In genomic region chr13:70866971-70867625, GRCm38 (mm10) we compare ENCODE assay signal across 17 mouse cellular contexts. TPM values are rescaled to one million over a fixed set of nuclear protein-coding genes. Genes with fewer than 3 reads are reported as not detected.
DNase-seq lines count a peak whose midpoint lies in the region; ATAC-seq and TF ChIP-seq lines count a peak whose summit lies in the region.
"Had no signal": no experiment of that assay in that cellular context is flagged by ENCODE, and none has a peak within 500 bp of the region (broad histone marks: within the 10 kb centered on the region; RNA-seq: fewer than 3 reads in every experiment).

No protein-coding gene starts in this region.

- no peak for TF ChIP-seq EP300 in lung, postnatal 0 days (IDR thresholded peaks at IDR 0.05)
- no peak for TF ChIP-seq EP300 in liver, embryonic 14.5 days (IDR thresholded peaks at IDR 0.05; ENCODE audit: low read depth)

- no peak overlapping the region for H3K27ac ChIP-seq in lung, postnatal 0 days (ENCODE audit: low read length)
- H3K27ac ChIP-seq in kidney, postnatal 0 days = peak overlapping the region; percentile 64; the same call in 1 of the 2 replicates
- no peak overlapping the region for H3K27ac ChIP-seq in liver, embryonic 14.5 days
- no peak overlapping the region for H3K27ac ChIP-seq in midbrain, embryonic 16.5 days (ENCODE audit: low read length)
- H3K27ac ChIP-seq: embryonic facial prominence, embryonic 13.5 days; hindbrain, embryonic 15.5 days; limb, embryonic 12.5 days; neural tube, embryonic 13.5 days had no signal

- WGBS in lung, postnatal 0 days = 82% methylated on average over 11 of the region's 11 CpGs
- WGBS in kidney, postnatal 0 days = 71% methylated on average over 11 of the region's 11 CpGs
- 63% methylated on average over 11 of the region's 11 CpGs for WGBS in liver, embryonic 14.5 days (ENCODE audit: insufficient replicate concordance)
- 94% methylated on average over 11 of the region's 11 CpGs for WGBS in midbrain, embryonic 16.5 days

- H3K27me3 ChIP-seq in lung, postnatal 0 days (replicated peaks; ENCODE audit: insufficient read depth, low read length) = no peaks in the 10 kb centered on the region
- no peaks in the 10 kb centered on the region for H3K27me3 ChIP-seq in kidney, postnatal 0 days (ENCODE audit: insufficient read depth, low read length)
- no peaks in the 10 kb centered on the region for H3K27me3 ChIP-seq in liver, embryonic 14.5 days (ENCODE audit: control insufficient read depth, insufficient read depth, low read length)
- no peaks in the 10 kb centered on the region for H3K27me3 ChIP-seq in midbrain, embryonic 16.5 days (ENCODE audit: control insufficient read depth, insufficient read depth, low read depth, low read length)
- H3K27me3 ChIP-seq: embryonic facial prominence, embryonic 13.5 days; hindbrain, embryonic 15.5 days; limb, embryonic 12.5 days; megakaryocyte, embryonic 14.5 days; neural tube, embryonic 13.5 days had no signal

- peak; percentile 62 for ATAC-seq in lung, postnatal 0 days
- peak; percentile 94 for ATAC-seq in kidney, postnatal 0 days (replicated peaks; ENCODE audit: low FRiP score, low read depth)
- peak; percentile 68 for ATAC-seq in liver, embryonic 14.5 days (ENCODE audit: insufficient read depth)
- ATAC-seq in midbrain, embryonic 16.5 days = no peak

- no peaks in the 10 kb centered on the region for H3K4me1 ChIP-seq in lung, postnatal 0 days (ENCODE audit: insufficient read depth, low read depth, low read length)
- no peaks in the 10 kb centered on the region for H3K4me1 ChIP-seq in kidney, postnatal 0 days (replicated peaks; ENCODE audit: insufficient read depth, low read length)
- H3K4me1 ChIP-seq in liver, embryonic 14.5 days (replicated peaks; ENCODE audit: control insufficient read depth in 2 of 2, insufficient read depth in 2 of 2, low read length in 1 of 2) = peaks cover 0 to 2% of the 10 kb centered on the region in 2 experiments; a peak in 1 of 4 replicates
- H3K4me1 ChIP-seq in midbrain, embryonic 16.5 days (ENCODE audit: control insufficient read depth, insufficient read depth, low read length) = no peaks in the 10 kb centered on the region
- H3K4me1 ChIP-seq: megakaryocyte, embryonic 14.5 days had no signal

- H3K4me2 ChIP-seq in lung, postnatal 0 days (replicated peaks; ENCODE audit: low read depth, low read length) = no peak overlapping the region
- H3K4me2 ChIP-seq in kidney, postnatal 0 days (ENCODE audit: low read length) = no peak overlapping the region
- no peak overlapping the region for H3K4me2 ChIP-seq in liver, embryonic 14.5 days (ENCODE audit: low read depth)
- H3K4me2 ChIP-seq in midbrain, embryonic 16.5 days (ENCODE audit: low read length) = no peak overlapping the region
- H3K4me2 ChIP-seq: embryonic facial prominence, embryonic 13.5 days; hindbrain, embryonic 15.5 days; limb, embryonic 12.5 days; neural tube, embryonic 13.5 days had no signal

- no peak for TF ChIP-seq CTCF in lung, postnatal 0 days (IDR thresholded peaks at IDR 0.05)
- TF ChIP-seq CTCF in kidney, postnatal 0 days (IDR thresholded peaks at IDR 0.05; ENCODE audit: low read depth) = no peak
- TF ChIP-seq CTCF in liver, embryonic 14.5 days (IDR thresholded peaks at IDR 0.05; ENCODE audit: low read depth) = no peak

- no peak overlapping the region for H3K9ac ChIP-seq in lung, postnatal 0 days (replicated peaks; ENCODE audit: low read depth)
- H3K9ac ChIP-seq in kidney, postnatal 0 days (ENCODE audit: low read depth, low read length) = no peak overlapping the region
- H3K9ac ChIP-seq in liver, embryonic 14.5 days (replicated peaks) = no peak overlapping the region
- no peak overlapping the region for H3K9ac ChIP-seq in midbrain, embryonic 16.5 days (ENCODE audit: low read depth, low read length)
- H3K9ac ChIP-seq: embryonic facial prominence, embryonic 13.5 days; hindbrain, embryonic 15.5 days; limb, embryonic 12.5 days; neural tube, embryonic 13.5 days had no signal

- no peak overlapping the region for H3K4me3 ChIP-seq in lung, postnatal 0 days (ENCODE audit: low read depth, low read length)
- H3K4me3 ChIP-seq in kidney, postnatal 0 days (replicated peaks; ENCODE audit: low read depth, low read length) = no peak overlapping the region
- H3K4me3 ChIP-seq in liver, embryonic 14.5 days (ENCODE audit: insufficient read depth in 1 of 2, low read depth in 2 of 2, low read length in 2 of 2) = no peak overlapping the region
- H3K4me3 ChIP-seq in midbrain, embryonic 16.5 days (ENCODE audit: low read depth, low read length) = no peak overlapping the region
- H3K4me3 ChIP-seq: embryonic facial prominence, embryonic 13.5 days; hindbrain, embryonic 15.5 days; limb, embryonic 12.5 days; megakaryocyte, embryonic 14.5 days; neural tube, embryonic 13.5 days had no signal

- no peaks in the 10 kb centered on the region for H3K36me3 ChIP-seq in lung, postnatal 0 days (ENCODE audit: insufficient read depth, low read length)
- H3K36me3 ChIP-seq in kidney, postnatal 0 days (ENCODE audit: insufficient read depth, low read length) = no peaks in the 10 kb centered on the region
- H3K36me3 ChIP-seq in liver, embryonic 14.5 days (replicated peaks; ENCODE audit: control insufficient read depth, insufficient read depth, low read depth) = no peaks in the 10 kb centered on the region
- H3K36me3 ChIP-seq in midbrain, embryonic 16.5 days (ENCODE audit: control insufficient read depth, insufficient read depth, low read length) = no peaks in the 10 kb centered on the region
- H3K36me3 ChIP-seq: embryonic facial prominence, embryonic 13.5 days; hindbrain, embryonic 15.5 days; limb, embryonic 12.5 days; neural tube, embryonic 13.5 days had no signal

- no peaks in the 10 kb centered on the region for H3K9me3 ChIP-seq in lung, postnatal 0 days (ENCODE audit: low read length)
- no peaks in the 10 kb centered on the region for H3K9me3 ChIP-seq in kidney, postnatal 0 days (replicated peaks; ENCODE audit: low read length)
- H3K9me3 ChIP-seq in liver, embryonic 14.5 days (ENCODE audit: control insufficient read depth, low read length) = no peaks in the 10 kb centered on the region
- H3K9me3 ChIP-seq in midbrain, embryonic 16.5 days (replicated peaks; ENCODE audit: control insufficient read depth, low read length, poor library complexity, severe bottlenecking) = no peaks in the 10 kb centered on the region
- H3K9me3 ChIP-seq: embryonic facial prominence, embryonic 13.5 days; hindbrain, embryonic 15.5 days; limb, embryonic 12.5 days; neural tube, embryonic 13.5 days had no signal

- DNase-seq in lung, postnatal 0 days (ENCODE audit: low spot score) = peak; percentile 38
- DNase-seq in lung, adult 18-20 months = no peak
- peak; percentile 48 for DNase-seq in kidney, postnatal 0 days (ENCODE audit: low spot score)
- DNase-seq in liver, embryonic 14.5 days (ENCODE audit: low read depth in 3 of 3, low spot score in 3 of 3) = peak; percentile 11 to 23 (median 17)
- DNase-seq in adrenal gland, postnatal 4 days (ENCODE audit: low spot score in 2 of 2) = no peak
- no peak for DNase-seq in layer of hippocampus, adult 9-11 months
- no peak for DNase-seq in layer of hippocampus, adult 18-20 months (ENCODE audit: low spot score in 2 of 2)
- DNase-seq: cerebellum, adult 11 months; heart, adult 18-20 months; heart, postnatal 10 days had no signal

RNA-seq across cellular contexts. Expression of gene Adamts16, which starts 25.5 kb away (rescaled TPM):
- polyA plus RNA-seq in lung, postnatal 0 days (2015; fragmentation: Nextera tagmentation; extraction: Ambion mirVana) = not detected in 2 replicates
- polyA plus RNA-seq in kidney, postnatal 0 days (2015; fragmentation: Nextera tagmentation; extraction: Ambion mirVana) = 11.8 and 13.8 TPM in 2 replicates
- 0.13 and 0.15 TPM in 2 replicates for polyA plus RNA-seq in liver, embryonic 14.5 days (2012; rRNA removed)
- polyA plus RNA-seq in liver, embryonic 14.5 days (2014; fragmentation: Nextera tagmentation; extraction: Ambion mirVana) = 0.04 and 0.06 TPM in 2 replicates
- 10 to 100 TPM in 1 of 2 experiments, 1 to 10 TPM in 1; 2.9 to 10.1 TPM for total RNA-seq in adrenal gland, postnatal 4 days (2021)
- 1 to 10 TPM in 1 of 2 experiments, under 1 TPM in 1; 0.86 to 1.5 TPM for total RNA-seq in layer of hippocampus, adult 18-20 months (2021)
- polyA plus RNA-seq in midbrain, embryonic 16.5 days (2015; fragmentation: Nextera tagmentation; extraction: Ambion mirVana) = 2.0 and 2.3 TPM in 2 replicates
- total RNA-seq: heart, adult 18-20 months had no signal
- polyA plus RNA-seq: C2C12 had no signal

Comparison
In these comparisons a context has a peak if more than half of its experiments do, and no peak if none do; other contexts are left out.
1. DNase-seq: peak in lung, postnatal 0 days (single experiment), kidney, postnatal 0 days (single experiment) and liver, embryonic 14.5 days (3 of 3); none in lung, adult 18-20 months (0 of 2), adrenal gland, postnatal 4 days (0 of 2), layer of hippocampus, adult 9-11 months (single experiment) and layer of hippocampus, adult 18-20 months (0 of 2).